Mouse (Mus musculus) Patski (cell line): ENCODE data around the gene Krt83. TPM values are rescaled to one million over a fixed set of nuclear protein-coding genes. Genes with fewer than 3 reads are reported as not detected.
"Not testable (repeated sequence)": the region's sequence is repeated elsewhere in the genome, so short reads cannot be mapped to it uniquely, and the experiment has no call there.

Source experiments
- ATAC-seq: fragments of 100-300 bp; one replicate; pipeline ENCODE4 v1.8.0; 2021
- CTCF ChIA-PET: fragments of 350-600 bp; sonication (Branson Sonifier 250); formaldehyde crosslinking; loops from one replicate; lab custom pipeline; 2022; ENCODE audit warnings: inconsistent platforms; lab: Charles Lee
- POLR2A ChIA-PET: fragments of 350-600 bp; sonication (Branson Sonifier 250); formaldehyde crosslinking; loops from one replicate; lab custom pipeline; 2022; ENCODE audit warnings: antibody characterized with exemption, inconsistent platforms; lab: Charles Lee
- DNase-seq: peaks from one replicate; pipeline ENCODE4 v3.0.0-alpha.2; 2011; ENCODE audit warnings: low read depth, low spot score
- H3K27me3 ChIP-seq: fragments of 371-371 bp; one replicate; pipeline ENCODE4 v1.5.1; 2021
- CTCF ChIP-seq: fragments of 100-300 bp; IDR thresholded peaks from one replicate; pipeline ENCODE4 v1.5.1; 2021
- in situ Hi-C: fragments of 300-500 bp; cut with MboI; formaldehyde crosslinking; loops from 3 replicates; pipeline ENCODE4 v1.11.1; 2018; ENCODE audit warnings: low pct_unique_long_range_greater_than_20kb, mixed read lengths
- polyA plus RNA-seq: library from polyadenylated mRNA; unstranded; gene quantifications from one replicate; pipeline ENCODE4 v1.2.3, GENCODE M21; 2021

Gene Krt83
- polyA plus RNA-seq = not detected

- H3K27me3 ChIP-seq = no peaks in the 10 kb centered on the region
- DNase-seq = no peak
- in situ Hi-C loops = no loop called here
- no peak for ATAC-seq
- ChIA-PET CTCF (no interaction called here), POLR2A (no interaction called here)
- no peak for TF ChIP-seq CTCF
Measured at GRCm38 (mm10) chr15:101491431-101491830, at the start of gene Krt83. TSS of gene Krt83 (minus strand) at chr15:101491512.

GRCm38 (mm10) chr15:101538580-101538900 is 47.2 kb upstream of the Krt83 start:
- ChIA-PET CTCF (no interaction called here), POLR2A (no interaction called here)
- ATAC-seq (no peak), DNase-seq (no peak)
- TF ChIP-seq CTCF = no peak
- no peaks in the 10 kb centered on the region for H3K27me3 ChIP-seq
- in situ Hi-C loops = no loop called here

DNA sequence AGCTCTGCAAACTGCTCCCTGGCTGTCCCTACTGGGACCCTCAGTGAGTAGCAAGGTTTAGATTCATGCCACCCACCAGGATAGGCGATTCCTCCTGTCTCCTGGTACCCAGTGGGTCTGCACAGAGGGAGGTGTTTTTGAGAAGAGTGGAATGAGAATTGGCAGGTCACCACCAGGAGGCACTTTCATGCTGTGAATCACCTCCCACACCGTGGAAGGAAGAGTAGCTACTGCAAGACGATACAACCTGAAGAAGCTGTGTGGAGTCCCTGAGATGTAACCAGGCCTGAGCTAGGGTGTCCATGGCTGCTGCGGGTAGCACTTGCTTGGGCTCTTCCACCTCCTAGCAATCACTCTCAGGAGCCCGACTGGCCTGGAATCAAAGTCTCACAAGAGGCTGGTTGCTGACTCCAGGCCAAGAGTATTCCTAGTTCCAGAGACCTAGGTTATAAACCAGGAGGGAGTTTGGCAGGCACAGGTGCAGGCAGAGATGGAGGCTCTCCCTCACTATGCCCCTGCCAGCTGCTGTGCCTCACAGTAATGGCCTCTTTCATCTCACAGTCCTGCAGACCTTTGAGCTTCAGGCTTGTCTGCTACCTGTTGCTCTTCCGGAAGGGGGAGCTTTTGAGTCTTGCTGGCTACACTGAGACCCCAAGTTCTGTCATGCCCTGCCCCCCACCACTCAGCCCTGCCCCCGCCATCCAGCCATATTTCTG is 46.7 kb upstream of the Krt83 start:
- H3K27me3 ChIP-seq = no peaks in the 10 kb centered on the region
- POLR2A ChIA-PET = no interaction called here
- DNase-seq (no peak), ATAC-seq (no peak)
- in situ Hi-C loops = no loop called here
- no peak for TF ChIP-seq CTCF
- CTCF ChIA-PET = no interaction called here

- ATAC-seq (peak; percentile 37), DNase-seq (peak; percentile 44)
- CTCF ChIA-PET = no interaction called here
- POLR2A ChIA-PET = no interaction called here
- in situ Hi-C loops = no loop called here
- no peak for TF ChIP-seq CTCF
- no peaks in the 10 kb centered on the region for H3K27me3 ChIP-seq
Measured at GRCm38 (mm10) chr15:101536054-101536850, 44.9 kb upstream of the Krt83 start.

DNA sequence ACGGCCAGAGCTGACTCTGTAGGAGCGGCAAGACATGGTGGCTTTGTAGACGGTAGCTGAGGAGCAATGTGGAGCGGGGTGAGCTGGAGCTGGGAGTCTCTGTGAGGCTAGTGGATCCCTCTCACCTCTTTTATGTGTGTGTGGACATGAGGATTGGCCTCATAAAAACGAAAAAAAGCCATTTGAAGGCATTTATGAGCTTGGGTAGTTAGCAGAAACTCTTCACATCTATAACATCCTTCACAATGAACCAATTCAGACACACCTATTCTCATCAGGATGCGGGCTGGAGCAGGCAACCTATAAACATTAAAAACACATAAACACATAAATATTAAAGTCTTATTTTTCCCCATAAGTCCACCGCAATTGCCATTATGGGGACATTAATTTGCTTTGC is 41.4 kb upstream of the Krt83 start, which contains the start of gene Krt84:
Gene Krt84 (minus strand): TSS at position 101 of the 400 bp plus-strand sequence.
- POLR2A ChIA-PET = no interaction called here
- no peak for TF ChIP-seq CTCF
- H3K27me3 ChIP-seq = peaks cover 4% of the 10 kb centered on the region
- DNase-seq = no peak
- CTCF ChIA-PET = interaction anchor here (0.6 kb wide), 1 partner anchor 33 kb away, joined by 3 read pairs; no protein-coding TSS in a partner anchor
- in situ Hi-C loops = no loop called here
- no peak for ATAC-seq

DNA sequence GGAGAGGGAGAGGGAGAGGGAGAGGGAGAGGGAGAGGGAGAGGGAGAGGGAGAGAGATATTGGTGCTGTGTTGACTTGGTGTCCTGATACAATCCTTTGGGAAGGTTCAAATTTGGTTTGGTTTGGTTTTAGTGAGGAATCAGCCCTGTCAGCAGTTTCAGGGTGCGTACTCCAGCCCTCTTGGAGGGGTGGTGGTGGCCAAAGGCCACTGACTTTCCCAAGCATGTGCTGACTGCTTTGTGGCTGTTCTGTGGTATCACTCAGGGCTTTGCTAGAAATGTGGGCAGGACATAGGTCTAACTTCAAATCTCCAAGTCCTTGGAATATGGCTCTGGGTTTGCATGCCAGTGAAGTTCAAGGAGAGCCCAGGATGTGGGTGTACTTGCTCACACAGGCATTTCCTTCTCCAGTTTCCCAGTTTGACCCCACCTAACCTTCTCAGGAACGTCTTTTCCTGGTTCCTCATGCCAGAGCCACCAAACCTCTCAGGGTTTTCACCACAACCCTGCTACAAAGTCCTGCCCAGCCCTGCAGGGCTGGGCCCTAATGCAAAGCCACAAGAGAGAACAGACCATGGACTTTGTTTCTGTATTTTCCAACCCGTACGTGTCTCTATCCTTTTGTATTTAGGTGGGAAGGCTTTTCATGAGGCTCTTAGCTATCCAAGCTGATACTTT is 31.4 kb upstream of the Krt83 start:
- H3K27me3 ChIP-seq = peaks cover 24% of the 10 kb centered on the region
- ATAC-seq (no peak), DNase-seq (no peak)
- POLR2A ChIA-PET = no interaction called here
- CTCF ChIA-PET = no interaction called here
- no peak for TF ChIP-seq CTCF
- in situ Hi-C loops = loop anchor here (5.0 kb wide), 2 partner anchors 250 to 450 kb away; no protein-coding TSS in a partner anchor

DNA sequence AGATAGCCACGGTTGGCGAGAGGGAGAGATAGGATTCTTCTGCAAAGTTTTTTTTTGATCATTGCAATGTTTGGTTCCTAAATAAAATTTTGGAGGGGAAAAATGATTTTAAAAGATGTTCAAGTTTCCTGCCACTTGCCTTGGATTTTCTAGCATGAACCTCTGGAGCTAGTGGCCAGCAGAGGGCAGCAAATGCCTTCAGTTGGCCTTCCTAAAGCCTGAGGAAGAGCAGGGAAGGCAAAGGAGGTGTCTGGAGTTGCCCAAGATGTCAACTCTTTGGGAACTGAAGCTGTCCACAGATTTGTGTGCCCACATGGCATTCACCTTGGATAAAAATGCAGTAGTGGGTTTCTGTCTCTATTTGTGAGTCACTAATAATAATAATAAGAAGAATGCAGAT is 28.5 kb upstream of the Krt83 start:
- TF ChIP-seq CTCF = peak; percentile 90
- ChIA-PET CTCF (interaction anchor here (1.0 to 2.8 kb wide), 8 partner anchors 178 to 464 kb away, joined by 3 to 21 read pairs (median 4); no protein-coding TSS in a partner anchor), POLR2A (no interaction called here)
- in situ Hi-C loops = loop anchor here (5.0 kb wide), 2 partner anchors 253 to 453 kb away; no protein-coding TSS in a partner anchor
- DNase-seq = no peak
- H3K27me3 ChIP-seq = peaks cover 13% of the 10 kb centered on the region
- ATAC-seq = no peak

DNA sequence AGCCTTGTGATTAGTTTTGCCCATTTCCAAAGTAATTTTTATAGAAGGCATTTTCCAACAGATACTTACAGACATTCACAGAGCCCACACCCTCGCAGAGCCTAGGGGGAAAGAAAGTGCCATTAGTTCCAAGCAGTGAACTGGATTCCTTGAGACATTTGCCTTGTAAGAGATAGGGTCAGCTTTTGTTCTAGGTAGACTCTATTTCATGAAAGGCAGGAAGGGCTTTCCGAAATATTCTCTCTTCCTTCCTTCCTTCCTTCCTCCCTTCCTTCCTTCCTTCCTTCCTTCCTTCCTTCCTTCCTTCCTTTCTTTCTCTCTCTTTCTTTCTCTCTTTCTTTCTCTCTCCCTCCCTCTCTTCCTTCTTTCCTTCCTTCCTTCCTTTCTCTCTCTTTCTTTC is 25.8 kb upstream of the Krt83 start, which contains the start of gene Gm49425:
Gene Gm49425 (minus strand): TSS at position 101 of the 400 bp plus-strand sequence.
- ATAC-seq, H3K27me3 ChIP-seq, in situ Hi-C loops, CTCF ChIA-PET, DNase-seq, POLR2A ChIA-PET: not testable (repeated sequence)

GRCm38 (mm10) chr15:101508247-101508646 is 16.9 kb upstream of the Krt83 start:
- POLR2A ChIA-PET = no interaction called here
- no peak for TF ChIP-seq CTCF
- in situ Hi-C loops = no loop called here
- CTCF ChIA-PET = no interaction called here
- DNase-seq (no peak), ATAC-seq (no peak)
- H3K27me3 ChIP-seq = no peaks in the 10 kb centered on the region
